Mouse (Mus musculus): ENCODE results near the gene Klra6.
"Not testable (repeated sequence)": the region's sequence is repeated elsewhere in the genome, so short reads cannot be mapped to it uniquely, and the experiment has no call there.

DNA sequence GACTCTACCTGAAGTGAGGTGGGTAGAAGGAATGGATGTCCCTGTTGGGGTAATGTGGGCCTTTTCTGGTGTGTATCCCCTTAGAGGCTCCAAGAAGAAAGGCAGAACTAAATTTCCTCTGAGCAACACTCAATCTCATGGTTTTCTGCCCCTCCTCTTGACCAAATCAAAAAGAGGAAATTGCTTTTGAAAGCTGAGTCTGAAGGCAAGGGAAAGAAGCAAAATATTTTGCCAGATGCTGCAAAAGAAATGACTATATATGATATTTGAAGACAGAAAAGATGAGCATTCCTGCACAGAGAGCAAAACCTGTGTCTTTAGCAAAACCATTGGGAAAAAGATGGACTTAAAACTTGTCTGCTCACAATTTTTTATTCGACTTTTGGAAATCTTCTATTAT lies 40.4 kb upstream of the Klra6 start, which contains the start of gene Klra4:
- not testable (repeated sequence) for TF ChIP-seq POLR2A (IDR thresholded peaks at IDR 0.05; ENCODE audit: low read depth, low read length); CTCF (conservative IDR thresholded peaks at IDR 0.05; ENCODE audit: insufficient read depth, insufficient read length, low read depth, low read length)

All from kidney, adult 2 months (tissue).